Mouse (Mus musculus) hindbrain, embryonic 11.5 days (tissue): ENCODE results near the gene Pde8a. TPM values are rescaled to one million over a fixed set of nuclear protein-coding genes. Genes with fewer than 3 reads are reported as not detected.
"Not testable (repeated sequence)": the region's sequence is repeated elsewhere in the genome, so short reads cannot be mapped to it uniquely, and the experiment has no call there.

Experiments used
- ATAC-seq: fragments of 200-750 bp; cut with Nextera tagmentation; 2 replicates; pipeline ENCODE4 v1.8.0; 2017; ENCODE audit warnings: mild to moderate bottlenecking, moderate TSS enrichment, moderate library complexity; ENCODE audit not compliant: low FRiP score
- DNase-seq: peaks from one replicate; pipeline ENCODE4 v3.0.0-alpha.2; 2015; ENCODE audit warnings: low spot score
- H3K27ac ChIP-seq: fragments of 300-500 bp; sonication (generic); 2 replicates; pipeline ENCODE4 v1.5.1; 2014; ENCODE audit warnings: mild to moderate bottlenecking, low read depth, low read length
- H3K27me3 ChIP-seq: fragments of 300-500 bp; sonication (generic); 2 replicates; pipeline ENCODE4 v1.6.1; 2014; ENCODE audit warnings: mild to moderate bottlenecking, low read length, moderate library complexity, mixed read lengths; ENCODE audit not compliant: control insufficient read depth, insufficient read depth
- H3K36me3 ChIP-seq: fragments of 300-500 bp; sonication (generic); 2 replicates; pipeline ENCODE4 v1.6.1; 2014; ENCODE audit warnings: mild to moderate bottlenecking, low read length, moderate library complexity, mixed read lengths; ENCODE audit not compliant: control insufficient read depth, insufficient read depth
- H3K4me1 ChIP-seq: fragments of 300-500 bp; sonication (generic); replicated peaks from 2 replicates; pipeline ENCODE4 v1.6.1; 2014; ENCODE audit warnings: low read length, mixed read lengths; ENCODE audit not compliant: control insufficient read depth, insufficient read depth
- H3K4me2 ChIP-seq: fragments of 300-500 bp; sonication (generic); replicated peaks from 2 replicates; pipeline ENCODE4 v1.6.1; 2014; ENCODE audit warnings: mild to moderate bottlenecking, low read depth, low read length
- H3K4me3 ChIP-seq: fragments of 300-500 bp; sonication (generic); 2 replicates; pipeline ENCODE4 v1.5.1; 2014; ENCODE audit warnings: low read depth, low read length
- H3K9ac ChIP-seq: fragments of 300-500 bp; sonication (generic); 2 replicates; pipeline ENCODE4 v1.6.1; 2014; ENCODE audit warnings: low read depth, low read length
- H3K9me3 ChIP-seq: fragments of 300-500 bp; sonication (generic); 2 replicates; pipeline ENCODE4 v1.6.1; 2016; ENCODE audit warnings: low read length; ENCODE audit not compliant: control insufficient read depth
- WGBS: fragments of 180-500 bp; shearing (Covaris S2); extraction: QIAGEN DNeasy Blood & Tissue Kit; methylation state at CpG from one replicate; pipeline ENCODE4 v1.1.7; 2014; 5-methylcytosine and 5-hydroxymethylcytosine counted together
- polyA plus RNA-seq: library from polyadenylated mRNA; unstranded; fragments of >200 nt; fragmentation: Nextera tagmentation; extraction: Ambion mirVana; gene quantifications from 2 replicates; pipeline ENCODE4 v1.2.1, GENCODE M21; 2014

Gene Pde8a
- polyA plus RNA-seq, 1 experiment from 2014 or later, result 2.5 TPM

DNA sequence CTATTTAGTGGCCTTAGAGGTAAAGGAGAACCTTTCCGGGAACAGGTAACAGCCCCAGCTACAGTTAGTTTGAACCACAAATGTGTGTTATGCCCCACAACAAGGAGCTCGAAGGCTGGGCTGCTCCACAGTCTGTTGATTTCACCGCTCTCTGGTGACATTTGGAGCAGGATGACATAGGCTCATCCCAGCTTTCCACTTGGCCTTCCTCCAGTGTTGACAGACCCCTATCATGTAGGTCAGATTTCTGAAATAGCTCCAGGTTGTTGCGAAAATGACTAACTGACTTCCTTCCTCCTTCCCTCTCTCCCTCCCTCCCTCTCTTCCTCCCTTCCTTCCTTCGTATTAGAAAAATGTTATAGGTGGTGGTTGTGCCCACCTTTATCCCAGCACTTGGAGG, 14.3 kb upstream of the Pde8a start:
- no peak for ATAC-seq
- 69% methylated on average over 5 of the region's 5 CpGs for WGBS

DNA sequence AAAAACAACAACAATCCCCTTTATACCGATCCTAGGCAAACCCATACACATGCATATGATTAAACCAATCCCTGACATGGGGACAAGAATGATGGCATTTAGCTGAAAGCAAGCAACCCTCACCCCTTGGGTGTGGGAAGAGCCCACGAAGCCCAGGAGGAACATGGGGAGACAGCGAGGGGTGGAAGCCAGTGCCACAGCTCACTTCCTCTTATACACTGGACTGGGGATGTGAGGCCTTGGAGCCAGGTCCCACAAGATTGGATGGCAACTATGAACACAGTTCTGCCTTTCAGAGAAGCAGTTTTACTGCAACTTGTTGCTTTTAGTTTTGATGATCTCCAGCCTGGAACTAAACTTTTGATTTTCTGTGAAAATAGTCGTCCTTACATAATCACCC, 13.6 kb upstream of the Pde8a start:
- Histone ChIP-seq H3K27me3 (no peaks in the 10 kb centered on the region), H3K36me3 (no peaks in the 10 kb centered on the region), H3K4me2 (no peak overlapping the region), H3K4me1 (peaks cover 3% of the 10 kb centered on the region; the same call in 1 of the 2 replicates), H3K27ac (no peak overlapping the region), H3K9ac (no peak overlapping the region), H3K4me3 (no peak overlapping the region), H3K9me3 (no peaks in the 10 kb centered on the region)
- no peak for ATAC-seq
- no peak for DNase-seq
- 58% methylated on average over 4 of the region's 4 CpGs for WGBS

More for the DNA sequence above, 14.3 kb upstream of the Pde8a start:
- Histone ChIP-seq H3K4me1 (peaks cover 3% of the 10 kb centered on the region; the same call in 1 of the 2 replicates), H3K27ac (no peak overlapping the region), H3K4me3 (no peak overlapping the region), H3K36me3 (no peaks in the 10 kb centered on the region), H3K9ac (no peak overlapping the region), H3K4me2 (no peak overlapping the region), H3K9me3 (no peaks in the 10 kb centered on the region), H3K27me3 (no peaks in the 10 kb centered on the region)
- DNase-seq, result no peak

DNA sequence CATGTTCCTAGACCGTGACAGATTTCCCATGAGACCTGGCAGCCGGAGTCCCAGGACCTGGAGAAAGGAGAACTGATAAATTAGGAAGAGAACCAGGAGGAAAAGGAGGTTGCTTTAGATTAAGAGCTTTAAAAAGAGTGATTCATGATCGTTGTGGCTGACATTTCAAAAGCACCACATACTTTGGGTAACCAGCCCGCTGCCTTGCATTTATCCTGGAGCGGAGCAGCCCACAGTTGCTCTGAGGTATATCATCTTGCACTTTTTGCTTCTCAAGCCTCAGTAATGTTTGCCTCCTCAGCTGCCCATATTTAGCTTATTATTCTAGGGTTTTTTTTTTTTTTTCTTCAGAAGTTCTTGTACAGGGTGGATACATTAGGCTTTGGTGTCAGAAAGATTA, 11.0 kb upstream of the Pde8a start:
- DNase-seq (no peak), ATAC-seq (no peak)
- H3K9ac ChIP-seq, result no peak overlapping the region
- no peak overlapping the region for H3K4me3 ChIP-seq
- H3K27ac ChIP-seq, result no peak overlapping the region
- peaks cover 3% of the 10 kb centered on the region; the same call in 1 of the 2 replicates for H3K4me1 ChIP-seq
- WGBS, result 63% methylated on average over 5 of the region's 5 CpGs
- no peaks in the 10 kb centered on the region for H3K36me3 ChIP-seq
- no peaks in the 10 kb centered on the region for H3K27me3 ChIP-seq
- no peaks in the 10 kb centered on the region for H3K9me3 ChIP-seq
- H3K4me2 ChIP-seq, result no peak overlapping the region

DNA sequence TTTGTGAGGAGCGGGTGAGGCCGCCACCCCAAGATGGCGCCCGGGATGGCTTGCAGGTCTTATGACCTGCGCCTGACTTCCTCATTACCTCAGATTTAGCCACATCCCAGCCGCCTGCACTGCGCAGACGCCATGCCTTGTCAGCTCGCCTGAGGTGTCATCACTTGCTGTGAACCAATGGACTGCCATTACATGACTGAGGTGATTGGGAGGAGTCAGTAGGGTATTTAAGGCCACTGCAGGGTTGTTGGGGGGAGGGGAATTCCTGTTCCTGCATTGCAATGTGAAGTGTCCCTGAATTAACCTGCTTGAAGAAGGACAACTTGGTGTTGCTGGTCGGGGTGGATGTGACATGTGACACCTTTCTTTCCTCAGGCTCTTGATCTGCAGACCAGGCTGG, 9.8 kb upstream of the Pde8a start:
- not testable (repeated sequence) for H3K4me2 ChIP-seq, H3K27me3 ChIP-seq, H3K9me3 ChIP-seq, ATAC-seq, H3K36me3 ChIP-seq, DNase-seq, H3K4me1 ChIP-seq, H3K27ac ChIP-seq, H3K9ac ChIP-seq, H3K4me3 ChIP-seq
- WGBS, result 89% methylated on average over 10 of the region's 10 CpGs

DNA sequence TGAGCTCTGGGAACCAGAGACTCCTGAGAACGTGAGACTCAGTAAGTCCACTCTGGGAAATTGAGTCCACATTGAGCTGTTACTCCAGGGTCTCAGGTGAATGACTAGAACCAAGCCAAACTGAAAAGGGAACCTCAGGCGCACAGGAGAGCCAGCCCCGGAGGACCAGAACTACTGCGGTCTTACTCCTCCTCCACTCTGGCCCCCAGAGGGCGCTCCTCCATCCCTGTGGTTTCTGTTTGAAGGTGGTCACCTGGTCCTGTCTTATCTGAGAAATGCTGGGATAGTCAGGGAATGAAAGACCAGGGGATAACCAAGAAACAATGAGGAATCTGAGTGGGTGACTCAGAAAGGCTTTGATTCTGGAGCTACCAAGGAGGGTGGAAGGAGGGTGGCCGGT, 4.5 kb upstream of the Pde8a start:
- Histone ChIP-seq H3K27ac (no peak overlapping the region), H3K4me2 (no peak overlapping the region), H3K4me1 (peaks cover 9% of the 10 kb centered on the region; the same call in 1 of the 2 replicates), H3K27me3 (peaks cover 30% of the 10 kb centered on the region), H3K36me3 (no peaks in the 10 kb centered on the region), H3K9me3 (no peaks in the 10 kb centered on the region), H3K9ac (no peak overlapping the region), H3K4me3 (no peak overlapping the region)
- 23% methylated on average over 6 of the region's 6 CpGs for WGBS
- ATAC-seq (no peak), DNase-seq (peak; percentile 72)

DNA sequence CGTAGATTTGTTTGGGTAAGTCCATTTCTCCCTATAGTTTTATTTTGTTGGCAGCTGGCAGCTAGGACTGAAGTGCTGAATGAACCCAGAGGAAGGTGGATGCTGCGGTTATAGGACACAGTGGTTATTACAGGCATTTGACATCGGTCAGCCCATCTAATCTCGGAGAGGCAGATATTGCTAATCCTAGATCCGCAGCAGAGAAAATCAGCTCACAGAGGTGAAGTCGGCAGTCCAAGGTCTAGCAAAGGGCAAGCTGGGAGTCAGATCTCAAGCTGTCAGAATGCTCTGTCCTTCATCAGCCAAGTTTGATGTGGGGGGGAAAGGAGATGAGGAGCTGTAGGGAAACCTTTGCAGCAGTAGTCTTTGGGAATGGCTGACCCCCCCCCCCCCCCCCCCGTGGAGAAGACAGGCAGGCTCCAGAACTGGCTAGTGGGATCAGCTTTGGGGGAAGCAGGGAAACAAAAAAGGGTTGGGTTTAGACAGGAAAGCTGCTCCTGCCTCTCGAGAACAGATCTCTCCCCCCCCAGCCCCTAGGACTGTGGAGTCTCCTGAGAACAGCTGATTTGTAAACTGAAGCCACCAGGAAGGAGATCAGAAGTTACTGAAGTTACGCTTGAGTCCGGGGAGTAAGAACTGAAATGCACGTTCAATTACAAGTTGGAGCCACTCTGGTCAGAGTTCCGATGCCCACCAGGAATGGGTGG, 3.3 kb upstream of the Pde8a start:
- Histone ChIP-seq H3K4me1 (peaks cover 11% of the 10 kb centered on the region; the same call in 1 of the 2 replicates), H3K27me3 (peaks cover 41% of the 10 kb centered on the region), H3K9me3 (no peaks in the 10 kb centered on the region), H3K27ac (no peak overlapping the region), H3K36me3 (no peaks in the 10 kb centered on the region), H3K9ac (no peak overlapping the region), H3K4me3 (no peak overlapping the region), H3K4me2 (no peak overlapping the region)
- WGBS, result 49% methylated on average over 12 of the region's 12 CpGs
- ATAC-seq, result no peak
- DNase-seq, result no peak

DNA sequence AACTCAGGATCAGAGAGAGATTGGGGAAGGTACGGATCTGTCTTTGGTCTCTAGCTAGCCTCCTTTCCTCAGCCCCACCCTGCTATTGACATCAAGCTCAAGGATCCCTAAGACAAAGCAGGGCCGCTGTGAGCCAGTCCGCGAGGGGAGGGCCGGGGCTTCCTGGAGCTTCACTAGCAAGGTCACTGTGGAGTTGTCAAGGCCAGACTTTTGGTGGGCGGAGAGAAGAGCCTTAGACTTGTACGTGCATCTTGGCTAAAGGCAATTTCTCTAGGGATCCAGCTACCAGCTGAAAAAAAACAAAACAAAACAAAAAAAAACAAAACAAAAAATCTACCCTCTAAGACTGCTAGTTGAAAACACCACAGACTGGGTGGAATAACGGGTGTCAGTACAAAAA, 1.6 kb upstream of the Pde8a start:
- Histone ChIP-seq H3K4me3 (no peak overlapping the region), H3K27me3 (peaks cover 48% of the 10 kb centered on the region), H3K9me3 (no peaks in the 10 kb centered on the region), H3K36me3 (no peaks in the 10 kb centered on the region), H3K27ac (no peak overlapping the region), H3K4me1 (peaks cover 11% of the 10 kb centered on the region; the same call in 1 of the 2 replicates), H3K4me2 (no peak overlapping the region), H3K9ac (no peak overlapping the region)
- WGBS, result 4% methylated on average over 8 of the region's 8 CpGs
- no peak for ATAC-seq
- DNase-seq, result peak; percentile 38

DNA sequence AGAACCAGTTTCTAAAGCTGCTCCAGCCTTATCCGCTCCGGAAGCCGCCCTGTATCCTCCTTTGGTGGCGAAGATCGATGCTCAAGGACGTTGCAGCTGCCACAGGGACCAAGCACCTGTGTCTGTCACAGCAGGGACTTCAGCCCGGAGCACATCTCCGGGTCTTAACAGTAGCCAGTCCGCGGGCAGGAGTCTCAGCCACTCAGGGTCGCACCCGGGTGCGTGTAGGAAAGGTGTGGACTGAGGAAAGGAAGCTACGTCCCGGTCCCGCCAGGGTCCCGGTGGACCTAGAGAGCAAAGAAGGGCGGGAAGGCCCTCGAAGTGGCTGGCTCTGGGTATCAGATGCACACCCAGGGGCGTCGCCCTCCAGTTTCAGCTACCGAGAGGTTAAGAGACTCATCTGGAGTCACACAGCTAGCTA, 1.1 kb upstream of the Pde8a start:
- peak overlapping the region; percentile 66 for H3K4me2 ChIP-seq
- H3K36me3 ChIP-seq, result no peaks in the 10 kb centered on the region
- peak overlapping the region; percentile 36 for H3K4me3 ChIP-seq
- 0 out of 2 replicates have a peak overlapping the region, but pooled peaks have one; percentile 24 for H3K27ac ChIP-seq
- H3K27me3 ChIP-seq, result peaks cover 48% of the 10 kb centered on the region
- no peaks in the 10 kb centered on the region for H3K9me3 ChIP-seq
- peak; percentile 73 for DNase-seq
- peak overlapping the region; percentile 36; the same call in 1 of the 2 replicates for H3K9ac ChIP-seq
- peaks cover 11% of the 10 kb centered on the region; the same call in 1 of the 2 replicates for H3K4me1 ChIP-seq
- ATAC-seq, result peak; percentile 71
- 1% methylated on average over 22 of the region's 22 CpGs for WGBS
